Mouse (Mus musculus): ENCODE measurements around the gene Selenoo.

Gene Selenoo

GRCm38 (mm10) chr15:89088607-89089247 is at the start of gene Selenoo:
Gene Selenoo (plus strand): TSS chr15:89089084.
- peak; percentile 88 for DNase-seq

DNA sequence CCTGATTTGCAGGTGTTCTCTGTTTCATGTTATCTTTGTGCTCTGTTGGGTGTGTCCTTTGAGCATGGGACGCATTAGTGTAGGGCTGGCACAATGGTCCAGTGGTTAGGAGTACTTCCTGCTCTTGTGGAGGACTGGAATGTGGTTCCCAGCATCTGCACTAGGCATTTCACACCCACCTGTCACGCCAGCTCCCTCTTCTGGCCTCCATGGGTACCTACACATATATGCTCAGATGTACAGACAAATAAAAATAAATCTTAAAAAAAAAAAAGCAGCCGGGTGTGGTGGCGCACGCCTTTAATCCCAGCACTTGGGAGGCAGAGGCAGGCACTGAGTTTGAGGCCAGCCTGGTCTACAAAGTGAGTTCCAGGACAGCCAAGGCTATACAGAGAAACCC is 44.5 kb upstream of the Selenoo start:
- DNase-seq = no peak

- no peak for DNase-seq
Measured at GRCm38 (mm10) chr15:89046356-89046755, 42.5 kb upstream of the Selenoo start.

- DNase-seq = no peak
Measured at GRCm38 (mm10) chr15:89054666-89055065, 34.2 kb upstream of the Selenoo start.

DNA sequence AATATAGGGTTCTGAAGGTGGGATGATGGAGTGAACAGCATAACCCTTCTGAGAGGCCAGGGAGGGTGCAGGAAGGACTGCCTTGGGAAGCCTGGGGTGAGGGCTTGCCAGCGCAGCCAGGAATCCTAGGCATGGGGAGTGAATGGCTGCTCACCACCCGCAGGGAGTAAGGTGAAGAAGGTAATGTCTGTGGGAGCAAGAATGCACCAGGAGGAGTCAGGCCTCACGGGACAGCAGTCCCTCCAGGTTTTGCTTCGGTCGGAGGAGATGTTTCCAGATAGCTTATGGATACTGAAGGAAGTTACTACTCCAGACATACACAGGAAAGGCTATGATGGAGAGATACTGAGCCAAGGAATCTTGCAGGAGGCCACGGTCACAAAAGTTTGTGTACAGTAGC is 30.1 kb upstream of the Selenoo start:
- no peak for DNase-seq

DNA sequence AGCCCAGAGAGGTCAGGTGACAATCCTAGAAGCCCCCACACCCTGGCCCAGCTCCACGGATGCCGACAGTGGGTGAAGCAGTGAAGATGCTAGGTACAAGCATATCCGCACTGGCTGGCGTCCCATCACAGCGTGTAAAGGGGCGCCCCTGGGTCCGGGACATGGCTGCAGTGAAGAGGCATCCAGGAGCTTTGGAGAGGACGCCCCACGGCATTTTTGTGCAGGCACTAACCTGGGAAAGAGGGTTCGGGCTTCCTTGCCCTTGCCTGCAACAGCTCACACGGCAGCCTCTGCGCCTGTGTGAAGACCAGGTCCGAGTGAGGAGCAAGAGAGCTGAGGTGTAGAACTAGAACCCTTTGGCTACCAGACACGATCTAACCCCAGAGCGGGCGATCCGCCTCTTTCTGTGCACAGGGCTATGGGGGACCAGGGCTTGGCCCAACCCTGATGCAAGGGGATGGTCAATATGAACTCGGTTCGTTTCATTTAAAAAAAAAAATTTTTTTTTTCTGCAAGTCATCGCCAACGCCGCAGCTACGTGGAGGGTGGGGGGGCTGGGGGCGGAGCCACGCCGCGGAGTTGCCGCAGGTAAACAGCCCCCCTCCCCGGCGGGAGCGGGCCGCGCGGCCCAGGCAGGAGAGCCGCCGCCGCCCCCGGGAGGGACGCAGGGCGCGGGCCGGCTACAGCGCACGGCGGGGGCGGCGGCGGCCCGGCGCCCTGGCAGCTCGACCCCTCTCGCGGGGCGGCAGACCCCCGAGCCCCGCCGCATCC is 29.5 kb upstream of the Selenoo start, which contains the start of gene Panx2:
TSS of gene Panx2 (plus strand) at position 574 of the 771 bp plus-strand sequence.
- DNase-seq = no peak

- peak; percentile 49 for DNase-seq
Measured at GRCm38 (mm10) chr15:89060032-89060681, 28.7 kb upstream of the Selenoo start.

- DNase-seq = no peak
Measured at GRCm38 (mm10) chr15:89060811-89061460, 27.9 kb upstream of the Selenoo start.

DNA sequence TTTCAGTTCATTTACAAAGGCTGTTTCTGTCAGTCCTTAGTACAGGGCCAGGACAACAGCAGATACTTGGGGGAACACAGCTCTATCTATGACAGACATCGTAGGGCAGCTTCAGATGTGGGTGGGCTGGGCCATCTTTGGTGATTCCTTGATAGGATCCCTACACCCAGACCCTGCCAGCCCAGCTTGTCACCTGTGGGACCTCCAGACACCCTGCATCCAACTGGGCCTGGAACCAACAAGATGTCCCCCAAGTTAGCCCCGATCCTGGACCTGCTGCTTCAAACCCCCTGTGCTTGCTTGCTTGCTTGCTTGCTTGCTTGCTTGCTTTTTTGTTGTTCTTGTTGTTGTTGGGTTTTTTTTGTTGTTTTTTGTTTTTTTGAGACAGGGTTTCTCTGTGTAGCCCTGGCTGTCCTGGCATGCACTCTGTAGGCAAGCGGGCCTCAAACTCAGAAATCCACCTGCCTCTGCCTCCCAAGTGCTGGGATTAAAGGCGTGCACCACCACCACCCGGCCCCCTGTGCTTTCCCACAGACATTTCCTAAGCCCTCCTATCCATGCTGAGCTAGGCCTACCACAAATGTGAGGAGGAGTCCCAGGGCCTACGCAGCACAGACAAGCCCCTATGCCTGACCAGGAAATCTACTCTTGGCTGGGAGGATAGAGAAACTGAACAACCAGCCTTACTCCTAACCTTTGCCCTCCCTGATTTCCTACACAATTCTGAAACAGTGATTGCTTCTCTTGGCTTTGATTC is 26.9 kb upstream of the Selenoo start:
- no peak for DNase-seq

DNA sequence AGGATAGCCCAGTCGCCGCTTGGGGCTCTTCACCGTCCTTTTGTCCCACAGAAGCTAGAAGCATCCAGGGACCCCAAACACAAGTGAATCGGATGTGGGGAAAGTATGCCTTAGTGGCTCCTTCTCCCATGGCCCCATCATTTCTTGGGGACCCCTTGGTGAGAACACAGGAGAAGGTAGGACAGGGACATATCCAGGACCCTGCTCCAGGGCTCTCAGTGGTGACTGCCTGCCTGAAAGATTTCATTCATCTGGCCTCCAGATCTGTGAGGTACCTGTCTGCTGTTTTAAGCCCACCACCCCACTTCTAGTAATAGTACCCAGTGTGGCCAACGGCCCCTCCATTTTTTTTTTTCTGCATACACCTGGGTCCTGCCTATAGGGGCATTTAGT is 26.4 kb upstream of the Selenoo start:
- peak; percentile 2 for DNase-seq

- DNase-seq = peak; percentile 2
Measured at GRCm38 (mm10) chr15:89063001-89063400, 25.9 kb upstream of the Selenoo start.

- peak; percentile 16 for DNase-seq
Measured at GRCm38 (mm10) chr15:89063536-89063935, 25.3 kb upstream of the Selenoo start.

DNA sequence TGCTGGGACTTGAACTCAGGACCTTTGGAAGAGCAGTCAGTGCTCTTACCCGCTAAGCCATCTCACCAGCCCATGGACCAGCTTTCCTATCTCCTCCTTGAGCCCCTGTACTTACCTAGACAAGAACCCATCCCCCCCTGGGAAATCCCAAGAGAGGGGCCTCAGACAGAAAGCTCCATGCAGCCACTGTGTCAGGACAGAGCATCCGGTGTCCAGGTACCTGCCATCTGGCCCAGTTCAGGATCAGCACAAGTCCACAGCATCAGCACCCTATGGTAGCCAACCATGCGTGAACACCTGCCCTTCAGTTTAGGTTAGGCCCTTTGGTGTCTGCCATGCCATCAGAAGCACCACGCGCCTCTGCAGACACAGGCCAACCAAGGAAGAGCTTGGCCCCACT is 24.0 kb upstream of the Selenoo start:
- DNase-seq = peak; percentile 2

DNA sequence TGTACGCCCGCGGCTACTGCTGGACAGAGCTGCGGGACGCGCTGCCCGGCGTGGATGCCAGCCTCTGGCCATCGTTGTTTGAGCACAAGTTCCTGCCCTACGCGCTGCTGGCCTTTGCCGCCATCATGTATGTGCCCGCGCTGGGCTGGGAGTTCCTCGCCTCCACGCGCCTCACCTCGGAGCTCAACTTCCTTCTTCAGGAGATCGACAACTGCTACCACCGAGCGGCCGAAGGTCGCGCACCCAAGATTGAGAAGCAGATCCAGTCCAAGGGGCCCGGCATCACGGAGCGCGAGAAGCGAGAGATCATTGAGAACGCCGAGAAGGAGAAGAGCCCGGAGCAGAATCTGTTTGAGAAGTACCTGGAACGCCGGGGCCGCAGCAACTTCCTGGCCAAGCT is 21.3 kb upstream of the Selenoo start:
- DNase-seq = peak; percentile 6

- peak; percentile 3 for DNase-seq
Measured at GRCm38 (mm10) chr15:89068226-89068625, 20.7 kb upstream of the Selenoo start.

GRCm38 (mm10) chr15:89069336-89069840 is 19.5 kb upstream of the Selenoo start:
- peak; percentile 12 for DNase-seq

- DNase-seq = peak; percentile 5
Measured at GRCm38 (mm10) chr15:89070606-89071005, 18.3 kb upstream of the Selenoo start.

- no peak for DNase-seq
Measured at GRCm38 (mm10) chr15:89073993-89074603, 14.8 kb upstream of the Selenoo start.

DNA sequence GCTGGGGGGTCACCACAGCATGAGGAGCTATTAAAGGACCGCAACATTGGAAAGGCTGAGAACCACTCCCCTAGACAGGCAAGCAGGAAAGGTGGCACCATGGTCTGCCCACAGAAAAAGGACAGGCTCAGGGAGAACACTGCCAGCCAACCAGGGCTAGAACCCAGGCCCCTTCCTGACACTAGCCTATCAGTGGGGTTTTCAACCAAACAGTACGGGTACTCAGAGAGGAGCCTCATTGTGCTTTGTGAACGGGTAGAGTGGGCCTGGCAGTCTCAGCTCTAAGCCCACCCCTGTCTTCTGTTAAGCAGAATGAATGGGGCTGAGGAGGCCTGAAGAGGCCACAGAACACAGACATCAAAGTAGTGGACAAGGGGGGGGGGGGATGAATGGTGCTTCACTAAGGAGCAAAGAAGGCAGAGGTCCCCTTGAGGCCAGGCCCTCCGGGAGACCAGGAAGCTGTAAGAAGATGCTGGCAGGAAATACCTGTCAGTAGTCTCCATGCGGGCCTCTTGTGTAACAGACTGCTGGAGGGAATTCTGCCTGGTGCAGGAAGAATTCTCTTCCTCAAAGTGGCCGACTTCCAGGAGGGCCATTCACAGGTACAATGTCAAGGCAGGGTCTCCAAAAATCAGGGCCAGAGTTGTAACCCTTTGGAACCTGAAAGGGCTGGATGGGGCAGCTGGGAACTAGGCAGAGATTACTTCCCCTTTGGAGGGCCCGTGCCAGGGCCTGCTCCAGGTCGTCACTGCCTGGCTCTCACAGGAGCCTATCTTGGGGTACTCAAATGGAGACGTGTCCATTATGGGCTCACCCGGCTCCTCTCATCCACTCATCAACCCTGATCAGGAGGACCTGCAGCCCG is 14.0 kb upstream of the Selenoo start, which contains the start of gene Trabd:
TSS of gene Trabd (plus strand) at position 512 of the 865 bp plus-strand sequence.
- DNase-seq = no peak

GRCm38 (mm10) chr15:89075478-89076147 is 13.3 kb upstream of the Selenoo start:
- DNase-seq = peak; percentile 83

All from right cerebral cortex, postnatal 14 days (tissue).